Mouse (Mus musculus) ovary, adult 18-20 months (tissue): ENCODE data around the gene Retnlb.
"Not testable (repeated sequence)": the region's sequence is repeated elsewhere in the genome, so short reads cannot be mapped to it uniquely, and the experiment has no call there.

Source experiments
- DNase-seq: peaks from one replicate; pipeline ENCODE4 v3.0.0; 2022; ENCODE audit warnings: low spot score, mixed read lengths

Retnlb gene

GRCm38 (mm10) chr16:48816695-48817094, at the start of gene Retnlb:
Retnlb (plus strand) TSS chr16:48816856.
- DNase-seq, result no peak

GRCm38 (mm10) chr16:48769183-48769582, 47.5 kb upstream of the Retnlb start:
- no peak for DNase-seq

DNA sequence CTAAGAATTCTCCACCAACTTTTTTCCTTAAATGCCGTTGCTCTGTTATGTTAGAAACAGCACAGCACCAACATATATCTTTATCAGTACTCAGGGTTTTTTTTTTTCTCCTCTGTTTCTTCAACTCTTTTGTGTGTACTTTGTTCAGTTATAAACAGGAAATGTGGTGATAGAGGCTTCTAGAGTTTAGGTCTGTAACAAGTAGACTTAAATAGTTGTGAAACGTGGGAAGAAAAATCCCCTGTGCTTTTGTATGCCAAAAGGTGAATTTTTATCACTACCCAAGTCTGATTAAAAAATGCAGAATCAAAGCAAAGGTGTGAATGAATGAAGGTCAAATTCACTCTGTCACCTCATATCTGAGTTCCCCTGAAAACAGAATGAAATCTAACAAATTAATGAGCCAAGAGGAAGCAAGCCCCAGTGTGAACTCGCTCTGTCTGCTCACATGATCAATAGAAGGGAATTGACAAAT, 44.6 kb upstream of the Retnlb start, which contains the start of gene Trat1:
Gene Trat1, minus strand, starts transcription at position 51 of the 475 bp plus-strand sequence.
- DNase-seq, result no peak

DNA sequence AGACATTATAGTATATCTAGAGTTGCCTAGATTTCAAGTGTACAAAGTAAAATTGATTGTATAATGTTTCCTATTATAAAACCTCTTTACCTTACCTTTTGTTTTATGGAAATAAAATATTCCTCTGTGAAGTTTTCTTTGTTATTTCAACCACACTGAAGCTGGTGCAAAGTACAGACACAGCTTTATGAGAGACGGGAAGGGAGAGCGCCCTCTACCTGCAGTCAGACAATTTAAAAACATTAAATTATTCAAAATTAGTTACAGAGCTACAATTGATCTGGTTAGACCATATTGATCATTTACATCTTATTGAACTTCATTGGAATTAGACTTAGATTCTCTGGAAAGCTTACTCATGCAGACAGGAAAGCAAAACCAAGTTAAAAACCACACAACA, 39.4 kb upstream of the Retnlb start:
- DNase-seq, result no peak

DNA sequence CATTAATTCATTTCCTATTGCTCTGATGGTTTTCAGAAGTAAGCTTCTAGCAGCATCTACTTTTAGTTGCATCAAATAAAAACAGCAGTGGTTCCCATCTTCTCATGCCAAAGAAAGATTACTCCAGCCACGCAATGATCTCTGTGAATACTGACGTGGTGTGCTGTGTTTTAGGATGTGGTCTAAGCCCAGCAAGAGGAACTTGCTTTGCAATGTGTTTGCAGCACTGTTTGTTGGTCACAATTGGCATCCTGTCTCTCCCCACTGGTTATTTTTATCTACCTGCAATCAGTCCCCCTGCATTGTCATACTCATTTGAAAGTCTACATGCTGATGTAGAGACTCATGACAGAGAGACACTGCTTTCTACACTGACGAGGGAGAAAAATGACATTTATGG, 30.4 kb upstream of the Retnlb start:
- DNase-seq, result no peak

DNA sequence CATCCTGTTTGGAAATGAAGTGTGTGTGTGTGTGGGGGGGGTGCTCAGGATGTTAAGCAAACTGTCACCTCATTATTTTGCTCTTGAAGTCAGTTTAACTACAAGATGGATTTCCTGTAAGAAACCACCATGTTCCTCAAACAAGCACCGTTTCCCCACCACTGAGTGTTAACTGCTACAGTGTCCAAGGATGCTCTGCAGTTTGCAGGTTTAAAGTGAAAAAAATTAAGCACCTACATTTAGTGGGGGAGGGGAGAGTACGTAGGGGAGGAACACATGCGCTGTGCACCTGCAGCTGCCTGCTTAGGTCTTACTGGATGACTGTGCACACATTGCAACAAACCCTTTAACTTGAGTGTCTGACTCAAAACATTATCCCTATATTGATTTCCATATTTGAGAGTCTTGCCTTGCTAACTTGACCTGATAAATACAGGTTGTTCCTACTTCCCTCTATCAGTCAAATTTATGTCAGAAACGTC, 27.9 kb upstream of the Retnlb start:
- no peak for DNase-seq

GRCm38 (mm10) chr16:48798285-48798684, 18.4 kb upstream of the Retnlb start:
- DNase-seq, result no peak

GRCm38 (mm10) chr16:48799470-48799869, 17.2 kb upstream of the Retnlb start:
- DNase-seq, result no peak

DNA sequence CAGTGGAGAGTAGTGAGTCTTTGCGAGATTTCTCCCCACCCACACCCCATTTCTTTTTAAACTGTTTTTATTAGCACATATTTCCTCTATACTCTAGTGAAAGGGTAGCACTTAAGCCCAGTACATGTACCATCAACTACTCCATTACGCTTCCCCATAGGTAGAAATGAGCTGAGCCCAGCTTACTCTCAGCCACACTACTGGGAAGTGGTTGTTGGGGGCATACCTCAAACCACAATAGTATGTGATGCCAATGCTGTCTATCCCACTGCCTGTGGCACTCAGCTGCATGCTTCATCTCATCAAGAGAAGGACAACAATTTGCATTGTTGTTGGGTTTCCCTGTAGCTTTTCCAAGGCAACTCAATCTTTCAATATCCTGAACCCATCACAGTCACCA, 15.8 kb upstream of the Retnlb start:
- no peak for DNase-seq

- DNase-seq, result no peak
These were observed 11.2 kb upstream of the Retnlb start for GRCm38 (mm10) chr16:48805412-48805811.

GRCm38 (mm10) chr16:48806521-48806920, 10.1 kb upstream of the Retnlb start:
- DNase-seq, result no peak

- no peak for DNase-seq
These were observed 7.3 kb upstream of the Retnlb start for GRCm38 (mm10) chr16:48809374-48809773.

DNA sequence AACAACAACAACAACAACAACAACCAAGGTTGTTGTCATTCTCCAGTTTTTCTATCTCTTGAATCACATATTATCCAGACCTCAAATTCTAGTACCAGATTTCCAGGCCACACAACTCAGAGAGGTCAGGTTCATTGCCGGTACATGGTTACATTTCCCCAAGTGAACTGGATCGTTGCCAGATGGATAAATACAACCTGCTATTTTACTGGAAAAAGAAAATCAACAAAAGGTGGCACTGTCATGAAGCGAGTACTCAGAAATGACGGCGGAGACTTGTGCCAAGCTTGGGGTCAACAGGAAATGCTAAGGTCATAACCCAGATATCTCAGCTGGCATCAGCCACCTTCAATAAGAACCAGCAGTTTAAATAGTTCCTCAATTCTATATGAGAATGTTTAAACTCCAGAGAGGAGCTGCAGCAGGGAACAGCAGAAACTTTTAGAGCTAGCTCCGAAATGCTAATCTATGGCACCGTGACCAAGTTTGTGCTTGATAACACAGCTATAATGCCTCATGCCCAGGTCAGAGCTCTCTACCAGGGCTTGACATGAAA, 4.7 kb upstream of the Retnlb start:
- DNase-seq, result no peak

DNA sequence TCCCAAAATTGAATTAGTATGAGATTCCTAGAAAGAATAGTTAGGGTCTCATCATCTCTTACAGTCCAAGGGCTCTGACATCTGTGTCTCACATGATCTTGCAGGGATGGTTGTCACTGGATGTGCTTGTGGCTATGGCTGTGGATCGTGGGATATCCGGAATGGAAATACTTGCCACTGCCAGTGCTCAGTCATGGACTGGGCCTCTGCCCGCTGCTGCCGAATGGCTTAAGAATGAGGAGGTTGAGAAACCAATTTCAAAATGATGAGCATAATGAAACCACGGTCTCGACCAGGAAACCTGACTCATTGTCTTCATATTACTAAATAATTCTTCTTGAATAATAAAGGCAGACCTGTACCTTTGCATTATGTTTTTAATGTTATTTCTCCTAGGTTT, 1.9 kb downstream of the Retnlb start:
- DNase-seq, result no peak

GRCm38 (mm10) chr16:48826474-48826873, 9.8 kb downstream of the Retnlb start:
- no peak for DNase-seq

DNA sequence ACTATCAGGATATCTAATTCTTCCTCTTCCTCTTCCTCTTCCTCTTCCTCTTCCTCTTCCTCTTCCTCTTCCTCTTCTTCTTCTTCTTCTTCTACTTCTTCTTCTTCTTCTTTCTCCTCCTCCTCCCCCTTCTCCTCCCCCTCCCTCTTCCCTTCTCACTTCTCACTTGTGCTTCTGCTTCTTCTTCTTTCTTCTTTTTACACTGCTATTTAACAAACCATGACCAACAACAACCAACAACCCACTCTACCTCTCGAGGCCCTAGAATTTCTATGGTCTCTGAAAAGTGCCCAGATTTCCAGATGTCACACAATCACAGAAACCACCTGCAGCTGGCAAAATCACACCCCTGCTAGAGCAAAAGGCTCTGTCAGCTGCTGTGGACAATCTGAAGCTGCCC, 11.0 kb downstream of the Retnlb start:
- DNase-seq, result no peak

GRCm38 (mm10) chr16:48829060-48829459, 12.4 kb downstream of the Retnlb start:
- no peak for DNase-seq

DNA sequence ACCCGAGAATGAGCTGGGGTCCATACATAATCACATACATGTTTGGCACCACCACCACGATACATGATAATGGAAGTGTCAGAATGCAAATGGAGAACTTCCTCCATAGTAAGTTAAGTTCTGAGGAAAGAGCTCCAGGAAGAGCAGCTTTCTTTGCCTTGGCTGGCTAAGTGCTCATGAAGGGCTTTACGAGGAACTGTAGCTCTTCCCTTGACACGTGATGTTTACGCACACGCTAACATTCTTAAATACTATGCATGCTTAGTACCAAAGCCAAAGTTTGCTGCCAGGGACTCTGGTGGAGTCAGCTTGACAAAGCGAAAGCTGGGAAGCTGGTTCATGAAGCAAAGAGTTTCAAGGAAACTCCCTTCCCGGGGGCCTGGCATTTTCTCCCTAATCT, 15.4 kb downstream of the Retnlb start:
- DNase-seq, result no peak

DNA sequence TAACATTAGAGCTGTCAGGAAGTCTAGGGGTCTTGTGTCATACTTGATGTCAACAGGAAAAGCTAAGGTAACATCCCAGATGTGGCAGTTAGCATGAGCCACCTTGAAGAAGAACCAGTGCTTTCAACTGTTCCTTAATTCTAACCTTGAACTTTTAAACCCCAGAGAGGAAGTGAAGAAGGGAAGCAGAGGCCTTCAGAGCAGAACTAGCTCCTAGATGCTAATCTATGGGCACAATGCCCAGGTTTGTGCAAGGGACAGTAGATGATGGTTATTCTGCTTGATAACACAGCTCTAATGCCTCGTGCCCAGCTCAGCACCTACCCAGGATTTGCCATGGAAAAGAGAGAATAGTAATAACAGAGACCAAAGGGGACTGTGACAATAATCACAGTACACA, 17.0 kb downstream of the Retnlb start:
- DNase-seq, result not testable (repeated sequence)

DNA sequence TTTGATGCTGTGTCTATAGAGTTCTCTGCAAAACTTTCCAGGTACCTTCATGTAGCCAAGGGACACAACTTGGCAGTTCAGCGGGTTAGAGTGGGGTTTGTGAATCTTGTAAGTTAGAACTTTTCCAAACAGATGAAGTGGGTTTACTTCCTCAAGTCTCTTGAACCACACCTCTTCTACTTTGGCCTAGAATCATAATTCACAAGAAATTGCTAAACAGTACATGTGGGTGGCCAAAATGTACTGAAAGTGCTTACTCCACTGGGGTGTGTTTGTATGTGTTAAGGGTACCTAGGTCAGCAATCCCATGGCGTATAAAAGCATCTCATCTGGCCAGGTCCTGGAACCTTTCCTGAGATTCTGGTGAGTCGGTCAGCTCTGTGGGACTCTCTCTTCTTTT, 25.6 kb downstream of the Retnlb start, which contains the start of gene Retnla:
Gene Retnla, plus strand, starts transcription at position 286 of the 400 bp plus-strand sequence.
- no peak for DNase-seq

- DNase-seq, result no peak
These were observed 27.2 kb downstream of the Retnlb start for GRCm38 (mm10) chr16:48843671-48844386.

DNA sequence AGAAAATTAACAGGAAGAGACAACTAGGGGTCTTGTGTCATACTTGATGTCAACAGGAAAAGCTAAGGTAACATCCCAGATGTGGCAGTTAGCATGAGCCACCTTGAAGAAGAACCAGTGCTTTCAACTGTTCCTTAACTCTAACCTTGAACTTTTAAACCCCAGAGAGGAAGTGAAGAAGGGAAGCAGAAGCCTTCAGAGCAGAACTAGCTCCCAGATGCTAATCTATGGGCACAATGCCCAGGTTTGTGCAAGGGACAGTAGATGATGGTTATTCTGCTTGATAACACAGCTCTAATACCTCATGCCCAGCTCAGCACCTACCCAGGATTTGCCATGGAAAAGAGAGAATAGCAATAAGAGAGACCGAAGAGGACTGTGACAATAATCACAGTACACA, 48.3 kb downstream of the Retnlb start:
- DNase-seq, result not testable (repeated sequence)

- DNase-seq, result no peak
These were observed 51.0 kb downstream of the Retnlb start for GRCm38 (mm10) chr16:48867690-48868089.
